Mouse (Mus musculus): ENCODE results near the gene Rffl. TPM values are rescaled to one million over a fixed set of nuclear protein-coding genes. Genes with fewer than 3 reads are reported as not detected.

Gene Rffl
- polyA plus RNA-seq, 1 experiment from 2014 or later: 5.0 TPM

DNA sequence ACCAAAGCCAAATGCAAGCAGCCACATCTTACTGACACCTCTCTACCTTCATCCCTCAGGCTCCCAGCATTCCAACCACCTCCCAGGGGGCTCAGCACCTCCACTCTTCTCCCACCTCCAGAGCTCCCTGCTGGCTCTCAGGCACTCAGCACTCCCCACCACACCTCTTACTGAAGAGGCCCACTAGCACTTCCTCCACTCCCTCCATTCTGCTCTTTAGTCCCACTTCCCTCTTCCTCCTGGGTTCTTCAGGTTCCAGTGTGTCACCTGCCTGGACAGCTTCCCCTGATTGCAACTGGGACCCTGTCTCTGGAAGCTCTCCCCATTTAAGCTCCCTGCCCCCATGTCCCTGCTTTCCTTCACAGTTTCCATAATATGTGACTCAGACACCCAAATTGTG lies 44.2 kb downstream of the Rffl start:
- no peak overlapping the region for H3K4me2 ChIP-seq (replicated peaks)
- H3K36me3 ChIP-seq (replicated peaks; ENCODE audit: control insufficient read depth, insufficient read depth): no peaks in the 10 kb centered on the region
- no peaks in the 10 kb centered on the region for H3K27me3 ChIP-seq (ENCODE audit: control insufficient read depth, insufficient read depth, low read length)
- no peak overlapping the region for H3K4me3 ChIP-seq (replicated peaks; ENCODE audit: low read length)
- H3K9me3 ChIP-seq (ENCODE audit: control insufficient read depth, low read length): no peaks in the 10 kb centered on the region
- ATAC-seq (ENCODE audit: low FRiP score) (no peak), DNase-seq (ENCODE audit: low spot score) (no peak)
- no peak overlapping the region for H3K9ac ChIP-seq
- peaks cover 12% of the 10 kb centered on the region for H3K4me1 ChIP-seq (replicated peaks; ENCODE audit: control insufficient read depth, insufficient read depth, low read length)
- H3K27ac ChIP-seq: no peak overlapping the region

DNA sequence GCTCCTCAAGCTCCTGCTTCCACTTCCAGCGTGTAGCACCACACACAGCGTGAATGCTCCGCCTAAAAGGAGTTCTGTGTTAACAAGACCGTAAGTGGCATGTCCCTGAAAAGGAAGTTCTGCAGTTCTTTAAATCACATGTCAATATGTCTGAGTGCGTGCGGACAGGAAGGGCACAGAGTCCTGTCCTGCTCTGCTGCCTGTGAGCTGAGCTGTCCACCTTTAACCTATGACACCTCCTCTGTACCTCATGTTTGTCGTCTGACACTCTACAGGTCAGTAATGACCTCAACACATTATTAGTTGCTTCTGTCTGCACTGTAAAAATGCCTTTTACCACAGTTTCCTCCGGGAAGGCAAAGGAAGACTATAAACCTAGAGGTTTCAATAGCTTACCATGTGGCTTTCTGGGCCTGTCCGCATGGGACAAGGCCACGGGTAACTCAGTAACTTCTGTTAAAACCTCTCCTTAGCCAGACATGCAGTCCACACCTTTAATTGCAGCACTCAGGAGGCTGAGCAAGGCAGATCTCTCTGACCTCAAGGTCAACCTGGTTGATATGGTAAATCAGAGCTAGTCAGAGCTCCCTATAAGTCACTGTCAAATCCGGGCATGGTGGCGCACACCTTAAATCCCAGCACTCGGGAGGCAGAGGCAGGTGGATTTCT lies 50.1 kb downstream of the Rffl start:
- H3K27me3 ChIP-seq (ENCODE audit: control insufficient read depth, insufficient read depth, low read length): no peaks in the 10 kb centered on the region
- H3K27ac ChIP-seq: no peak overlapping the region
- H3K36me3 ChIP-seq (replicated peaks; ENCODE audit: control insufficient read depth, insufficient read depth): no peaks in the 10 kb centered on the region
- H3K4me1 ChIP-seq (replicated peaks; ENCODE audit: control insufficient read depth, insufficient read depth, low read length): no peaks in the 10 kb centered on the region
- ATAC-seq (ENCODE audit: low FRiP score) (no peak), DNase-seq (ENCODE audit: low spot score) (no peak)
- 90% methylated on average over 13 of the region's 13 CpGs for WGBS
- no peaks in the 10 kb centered on the region for H3K9me3 ChIP-seq (ENCODE audit: control insufficient read depth, low read length)
- H3K4me2 ChIP-seq (replicated peaks): no peak overlapping the region
- no peak overlapping the region for H3K9ac ChIP-seq
- H3K4me3 ChIP-seq (replicated peaks; ENCODE audit: low read length): no peak overlapping the region

DNA sequence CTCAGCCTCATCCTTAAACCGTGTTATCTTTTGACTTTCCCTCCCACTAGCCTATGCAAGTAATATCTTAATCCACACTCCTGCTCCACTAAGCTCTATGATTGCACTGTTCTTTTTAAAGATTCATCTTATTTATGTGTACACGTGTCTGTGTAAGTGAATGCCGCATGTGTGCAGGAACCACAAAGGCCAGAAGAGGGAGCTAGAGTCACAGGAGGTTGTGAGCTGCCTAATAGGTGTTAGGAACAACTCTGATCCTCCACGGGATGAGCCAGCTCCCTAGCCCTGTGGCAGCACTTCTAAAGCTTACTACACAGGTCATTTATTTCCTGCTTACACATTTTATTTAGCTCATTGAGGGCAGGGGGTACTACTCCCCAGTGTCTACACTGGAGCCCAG lies 51.7 kb downstream of the Rffl start:
- WGBS: 54% methylated on average over 4 of the region's 4 CpGs
- no peak for ATAC-seq (ENCODE audit: low FRiP score)
- no peak overlapping the region for H3K4me2 ChIP-seq (replicated peaks)
- H3K4me3 ChIP-seq (replicated peaks; ENCODE audit: low read length): no peak overlapping the region
- no peak overlapping the region for H3K27ac ChIP-seq
- no peaks in the 10 kb centered on the region for H3K36me3 ChIP-seq (replicated peaks; ENCODE audit: control insufficient read depth, insufficient read depth)
- no peaks in the 10 kb centered on the region for H3K27me3 ChIP-seq (ENCODE audit: control insufficient read depth, insufficient read depth, low read length)
- H3K9ac ChIP-seq: no peak overlapping the region
- no peaks in the 10 kb centered on the region for H3K9me3 ChIP-seq (ENCODE audit: control insufficient read depth, low read length)
- peak; percentile 53 for DNase-seq (ENCODE audit: low spot score)
- H3K4me1 ChIP-seq (replicated peaks; ENCODE audit: control insufficient read depth, insufficient read depth, low read length): no peaks in the 10 kb centered on the region

GRCm38 (mm10) chr11:82808485-82808884 lies 62.5 kb downstream of the Rffl start:
- WGBS: 55% methylated on average over 5 of the region's 5 CpGs
- peaks cover 9% of the 10 kb centered on the region; the same call in 1 of the 2 replicates for H3K36me3 ChIP-seq (replicated peaks; ENCODE audit: control insufficient read depth, insufficient read depth)
- no peaks in the 10 kb centered on the region for H3K9me3 ChIP-seq (ENCODE audit: control insufficient read depth, low read length)
- DNase-seq (ENCODE audit: low spot score) (no peak), ATAC-seq (ENCODE audit: low FRiP score) (no peak)
- no peak overlapping the region for H3K27ac ChIP-seq
- no peaks in the 10 kb centered on the region for H3K27me3 ChIP-seq (ENCODE audit: control insufficient read depth, insufficient read depth, low read length)
- no peak overlapping the region for H3K9ac ChIP-seq
- H3K4me1 ChIP-seq (replicated peaks; ENCODE audit: control insufficient read depth, insufficient read depth, low read length): no peaks in the 10 kb centered on the region
- no peak overlapping the region for H3K4me3 ChIP-seq (replicated peaks; ENCODE audit: low read length)
- no peak overlapping the region for H3K4me2 ChIP-seq (replicated peaks)

DNA sequence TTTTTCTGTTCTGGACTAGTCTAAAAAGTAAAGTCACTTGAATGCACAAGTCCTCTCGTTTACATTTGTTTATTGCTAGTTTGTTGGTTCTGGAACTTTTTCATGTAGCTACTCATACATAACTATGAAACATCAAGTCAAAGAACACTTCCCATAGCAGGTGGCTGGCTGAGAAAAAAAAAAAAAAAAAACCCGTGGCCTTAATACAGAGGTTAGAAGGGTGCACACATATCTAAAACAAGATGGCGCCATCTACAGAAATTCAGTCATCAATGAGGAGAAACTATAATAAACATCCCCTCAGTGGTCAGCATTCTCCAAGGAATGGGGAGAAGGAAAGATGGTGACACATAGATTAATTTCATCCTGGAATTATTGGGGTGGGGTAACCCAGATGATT lies 63.6 kb downstream of the Rffl start:
- Histone ChIP-seq H3K4me3 (replicated peaks; ENCODE audit: low read length) (no peak overlapping the region), H3K27me3 (ENCODE audit: control insufficient read depth, insufficient read depth, low read length) (no peaks in the 10 kb centered on the region), H3K4me2 (replicated peaks) (no peak overlapping the region), H3K4me1 (replicated peaks; ENCODE audit: control insufficient read depth, insufficient read depth, low read length) (no peaks in the 10 kb centered on the region), H3K36me3 (replicated peaks; ENCODE audit: control insufficient read depth, insufficient read depth) (peaks cover 20% of the 10 kb centered on the region), H3K9me3 (ENCODE audit: control insufficient read depth, low read length) (no peaks in the 10 kb centered on the region), H3K27ac (no peak overlapping the region), H3K9ac (no peak overlapping the region)
- DNase-seq (ENCODE audit: low spot score) (no peak), ATAC-seq (ENCODE audit: low FRiP score) (no peak)
- 82% methylated on average over 3 of the region's 3 CpGs for WGBS

- no peak overlapping the region for H3K4me2 ChIP-seq (replicated peaks)
- no peaks in the 10 kb centered on the region for H3K4me1 ChIP-seq (replicated peaks; ENCODE audit: control insufficient read depth, insufficient read depth, low read length)
- ATAC-seq (ENCODE audit: low FRiP score) (no peak), DNase-seq (ENCODE audit: low spot score) (no peak)
- 81% methylated on average over 3 of the region's 3 CpGs for WGBS
- H3K9me3 ChIP-seq (ENCODE audit: control insufficient read depth, low read length): no peaks in the 10 kb centered on the region
- H3K9ac ChIP-seq: no peak overlapping the region
- H3K36me3 ChIP-seq (replicated peaks; ENCODE audit: control insufficient read depth, insufficient read depth): peaks cover 27% of the 10 kb centered on the region
- H3K27ac ChIP-seq: no peak overlapping the region
- no peaks in the 10 kb centered on the region for H3K27me3 ChIP-seq (ENCODE audit: control insufficient read depth, insufficient read depth, low read length)
- no peak overlapping the region for H3K4me3 ChIP-seq (replicated peaks; ENCODE audit: low read length)
These were observed 64.4 kb downstream of the Rffl start for GRCm38 (mm10) chr11:82806656-82807055.

- Histone ChIP-seq H3K4me2 (replicated peaks) (no peak overlapping the region), H3K9ac (no peak overlapping the region), H3K4me1 (replicated peaks; ENCODE audit: control insufficient read depth, insufficient read depth, low read length) (peaks cover 21% of the 10 kb centered on the region), H3K36me3 (replicated peaks; ENCODE audit: control insufficient read depth, insufficient read depth) (peaks cover 50% of the 10 kb centered on the region), H3K27ac (no peak overlapping the region), H3K9me3 (ENCODE audit: control insufficient read depth, low read length) (no peaks in the 10 kb centered on the region), H3K4me3 (replicated peaks; ENCODE audit: low read length) (no peak overlapping the region), H3K27me3 (ENCODE audit: control insufficient read depth, insufficient read depth, low read length) (no peaks in the 10 kb centered on the region)
- DNase-seq (ENCODE audit: low spot score) (no peak), ATAC-seq (ENCODE audit: low FRiP score) (no peak)
- 91% methylated on average over 11 of the region's 11 CpGs for WGBS
These were observed 87.6 kb downstream of the Rffl start for GRCm38 (mm10) chr11:82783453-82783852.

DNA sequence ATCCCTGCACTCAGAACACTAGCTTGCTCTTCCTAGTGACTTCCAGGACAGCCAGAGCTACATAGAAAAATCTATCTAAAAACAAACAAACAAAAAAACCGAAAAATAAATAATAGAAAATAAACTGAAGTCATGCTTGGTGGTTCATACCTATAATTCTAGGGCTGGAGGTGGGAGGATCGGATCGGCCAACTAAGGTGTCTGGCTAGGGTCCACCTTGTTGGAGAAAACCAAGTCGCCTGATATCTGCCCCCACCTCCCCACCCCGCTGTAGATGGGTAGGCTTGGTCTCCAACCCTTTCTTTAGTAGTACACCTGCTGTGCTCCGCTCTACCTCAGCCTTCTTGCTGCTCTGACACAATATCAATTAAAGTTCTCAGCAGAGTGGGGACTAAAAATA lies 88.8 kb downstream of the Rffl start:
- Histone ChIP-seq H3K27ac (0 out of 2 replicates have a peak overlapping the region, but pooled peaks have one; percentile 98), H3K4me3 (replicated peaks; ENCODE audit: low read length) (peak overlapping the region; percentile 97), H3K36me3 (replicated peaks; ENCODE audit: control insufficient read depth, insufficient read depth) (peaks cover 38% of the 10 kb centered on the region), H3K27me3 (ENCODE audit: control insufficient read depth, insufficient read depth, low read length) (no peaks in the 10 kb centered on the region), H3K4me1 (replicated peaks; ENCODE audit: control insufficient read depth, insufficient read depth, low read length) (peaks cover 21% of the 10 kb centered on the region), H3K9me3 (ENCODE audit: control insufficient read depth, low read length) (no peaks in the 10 kb centered on the region), H3K4me2 (replicated peaks) (peak overlapping the region; percentile 69), H3K9ac (peak overlapping the region; percentile 97)
- ATAC-seq (ENCODE audit: low FRiP score) (no peak), DNase-seq (ENCODE audit: low spot score) (no peak)
- 41% methylated on average over 6 of the region's 6 CpGs for WGBS

DNA sequence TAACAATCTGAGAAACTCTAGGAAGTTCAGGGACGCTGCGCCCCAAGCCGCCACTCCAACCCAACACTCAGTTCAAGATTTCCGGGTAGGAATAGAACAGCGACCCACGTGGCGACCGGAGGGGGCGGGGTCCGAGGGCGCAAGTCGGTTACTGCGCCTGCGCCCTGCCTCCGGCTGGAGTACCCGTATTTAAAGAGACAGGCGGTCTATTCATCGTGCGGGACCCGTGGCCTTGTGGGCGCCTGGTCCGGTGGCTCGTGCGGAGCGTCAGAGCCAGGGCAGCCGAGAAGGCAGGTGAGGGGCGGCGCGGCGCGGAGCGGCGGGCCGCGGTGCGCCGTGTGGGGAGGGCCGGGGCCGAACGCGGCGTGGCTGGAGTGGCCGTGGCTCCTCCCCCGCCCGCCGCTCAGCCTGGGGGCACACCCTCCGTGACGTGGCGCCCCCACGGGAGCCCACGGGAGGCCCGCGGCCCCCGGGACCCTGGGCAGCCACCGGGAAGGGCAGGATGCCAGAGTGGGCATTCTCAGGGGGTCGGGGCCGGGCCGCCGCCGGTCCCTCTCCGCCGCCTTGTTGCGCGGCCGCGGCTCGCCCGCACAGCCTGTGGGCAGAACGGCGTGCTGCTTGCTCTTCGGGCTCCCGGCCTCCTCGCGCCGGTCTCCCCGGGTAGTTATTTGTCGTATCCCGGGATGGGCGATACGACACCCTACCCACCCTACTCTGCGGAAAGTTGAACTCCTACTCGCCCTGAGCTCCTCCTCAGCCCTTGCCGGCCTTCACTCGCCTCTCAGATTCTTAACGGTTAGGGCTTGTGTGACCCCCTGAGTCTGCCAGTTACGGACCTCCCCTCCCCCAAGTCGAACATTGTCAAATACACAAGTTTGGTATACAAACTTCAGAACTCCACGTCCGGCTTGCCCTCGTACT lies 89.8 kb downstream of the Rffl start, which contains the start of gene Lig3:
Lig3 (plus strand) TSS at position 126 of the 921 bp plus-strand sequence.
- WGBS: under 1% methylated on average over 63 of the region's 90 CpGs
- H3K4me1 ChIP-seq (replicated peaks; ENCODE audit: control insufficient read depth, insufficient read depth, low read length): peaks cover 21% of the 10 kb centered on the region
- DNase-seq (ENCODE audit: low spot score): peak; percentile 94
- H3K9me3 ChIP-seq (ENCODE audit: control insufficient read depth, low read length): no peaks in the 10 kb centered on the region
- no peaks in the 10 kb centered on the region for H3K27me3 ChIP-seq (ENCODE audit: control insufficient read depth, insufficient read depth, low read length)
- peak within 1 kb of the TSS; percentile 97 for H3K4me3 ChIP-seq (replicated peaks; ENCODE audit: low read length)
- peaks cover 28% of the 10 kb centered on the region for H3K36me3 ChIP-seq (replicated peaks; ENCODE audit: control insufficient read depth, insufficient read depth)
- peak within 1 kb of the TSS; percentile 97 for H3K9ac ChIP-seq
- peak within 1 kb of the TSS; percentile 98 for H3K27ac ChIP-seq
- H3K4me2 ChIP-seq (replicated peaks): peak within 1 kb of the TSS; percentile 69
- ATAC-seq (ENCODE audit: low FRiP score): peak; percentile 98

Data from hindbrain, embryonic 14.5 days (tissue).